26 mouse cellular contexts compared by ENCODE assay signal in genomic region chr12:37774591-37774990, GRCm38 (mm10). TPM values are rescaled to one million over a fixed set of nuclear protein-coding genes. Genes with fewer than 3 reads are reported as not detected.
DNase-seq lines count a peak whose midpoint lies in the region; ATAC-seq and TF ChIP-seq lines count a peak whose summit lies in the region.
"Had no signal": no experiment of that assay in that cellular context is flagged by ENCODE, and none has a peak within 500 bp of the region (broad histone marks: within the 10 kb centered on the region; RNA-seq: fewer than 3 reads in every experiment).

No protein-coding gene starts in this region.

- DNase-seq in hindbrain, embryonic 14.5 days (ENCODE audit: low spot score): no peak
- peak; percentile 3 for DNase-seq in retina, postnatal 1 day
- no peak for DNase-seq in retina, embryonic 14.5 days (ENCODE audit: low spot score)
- peak; percentile 2 for DNase-seq in forebrain, postnatal 0 days
- no peak for DNase-seq in layer of hippocampus, postnatal 25 days (ENCODE audit: extremely low spot score in 1 of 2, low spot score in 1 of 2)
- no peak for DNase-seq in layer of hippocampus, adult 8-10 months (ENCODE audit: low spot score in 2 of 2)
- no peak for DNase-seq in urinary bladder, postnatal 10 days (ENCODE audit: low spot score)
- DNase-seq: cerebellum, adult 8-10 months; gastrocnemius, postnatal 25 days; heart, postnatal 4 days; kidney, postnatal 4 days; lung, adult 2 months; lung, postnatal 36 days; right cerebral cortex, postnatal 25 days; thymus, adult 18-20 months; thymus, postnatal 4 days had no signal

- H3K9ac ChIP-seq in hindbrain, embryonic 12.5 days: no peak overlapping the region
- no peak overlapping the region for H3K9ac ChIP-seq in hindbrain, embryonic 14.5 days
- H3K9ac ChIP-seq in forebrain, postnatal 0 days: no peak overlapping the region
- H3K9ac ChIP-seq: embryonic facial prominence, embryonic 12.5 days; heart, embryonic 15.5 days; intestine, embryonic 15.5 days; limb, embryonic 12.5 days; liver, embryonic 12.5 days had no signal

- no peaks in the 10 kb centered on the region for H3K36me3 ChIP-seq in hindbrain, embryonic 12.5 days
- no peaks in the 10 kb centered on the region for H3K36me3 ChIP-seq in hindbrain, embryonic 14.5 days (replicated peaks; ENCODE audit: control insufficient read depth, insufficient read depth)
- no peaks in the 10 kb centered on the region for H3K36me3 ChIP-seq in forebrain, postnatal 0 days (ENCODE audit: insufficient read depth)
- H3K36me3 ChIP-seq: embryonic facial prominence, embryonic 12.5 days; G1E; heart, embryonic 15.5 days; intestine, embryonic 15.5 days; limb, embryonic 12.5 days; liver, embryonic 12.5 days had no signal

- no peak overlapping the region for H3K27ac ChIP-seq in hindbrain, embryonic 12.5 days
- H3K27ac ChIP-seq in hindbrain, embryonic 14.5 days: no peak overlapping the region
- no peak overlapping the region for H3K27ac ChIP-seq in forebrain, postnatal 0 days (ENCODE audit: low read depth, low read length)
- H3K27ac ChIP-seq: embryonic facial prominence, embryonic 12.5 days; heart, embryonic 15.5 days; intestine, embryonic 15.5 days; limb, embryonic 12.5 days; liver, embryonic 12.5 days had no signal

- H3K4me1 ChIP-seq in hindbrain, embryonic 12.5 days: 0 out of 2 replicates have a peak, but pooled peaks cover 6% of the 10 kb centered on the region
- H3K4me1 ChIP-seq in hindbrain, embryonic 14.5 days (replicated peaks; ENCODE audit: control insufficient read depth, insufficient read depth, low read length): peaks cover 5% of the 10 kb centered on the region
- H3K4me1 ChIP-seq in forebrain, postnatal 0 days (ENCODE audit: insufficient read depth): 0 out of 2 replicates have a peak, but pooled peaks cover 6% of the 10 kb centered on the region
- H3K4me1 ChIP-seq: embryonic facial prominence, embryonic 12.5 days; intestine, embryonic 15.5 days; limb, embryonic 12.5 days; liver, embryonic 12.5 days had no signal

- no peak overlapping the region for H3K4me3 ChIP-seq in hindbrain, embryonic 12.5 days
- no peak overlapping the region for H3K4me3 ChIP-seq in hindbrain, embryonic 14.5 days (replicated peaks; ENCODE audit: low read length)
- no peak overlapping the region for H3K4me3 ChIP-seq in forebrain, postnatal 0 days (ENCODE audit: low read depth, low read length)
- H3K4me3 ChIP-seq: embryonic facial prominence, embryonic 12.5 days; erythroblast, embryonic 14.5 days; heart, embryonic 15.5 days; intestine, embryonic 15.5 days; limb, embryonic 12.5 days; liver, embryonic 12.5 days had no signal

- H3K27me3 ChIP-seq in hindbrain, embryonic 12.5 days: no peaks in the 10 kb centered on the region
- H3K27me3 ChIP-seq in hindbrain, embryonic 14.5 days (ENCODE audit: control insufficient read depth, insufficient read depth, low read length): no peaks in the 10 kb centered on the region
- H3K27me3 ChIP-seq in forebrain, postnatal 0 days (ENCODE audit: insufficient read depth, low read length): no peaks in the 10 kb centered on the region
- H3K27me3 ChIP-seq: embryonic facial prominence, embryonic 12.5 days; heart, embryonic 15.5 days; intestine, embryonic 15.5 days; limb, embryonic 12.5 days; liver, embryonic 12.5 days had no signal

- H3K4me2 ChIP-seq in hindbrain, embryonic 12.5 days (replicated peaks): no peak overlapping the region
- H3K4me2 ChIP-seq in hindbrain, embryonic 14.5 days (replicated peaks): no peak overlapping the region
- no peak overlapping the region for H3K4me2 ChIP-seq in forebrain, postnatal 0 days (ENCODE audit: low read depth)
- H3K4me2 ChIP-seq: liver, embryonic 12.5 days had no signal

- 0 out of 2 replicates have a peak, but pooled peaks have one; percentile 35 for ATAC-seq in hindbrain, embryonic 12.5 days (ENCODE audit: low FRiP score)
- no peak for ATAC-seq in hindbrain, embryonic 14.5 days (ENCODE audit: low FRiP score)
- no peak for ATAC-seq in forebrain, postnatal 0 days
- ATAC-seq: intestine, embryonic 15.5 days; liver, embryonic 12.5 days had no signal

- no peak for TF ChIP-seq CTCF in forebrain, postnatal 0 days (IDR thresholded peaks at IDR 0.05; ENCODE audit: low read depth)

- H3K9me3 ChIP-seq in hindbrain, embryonic 12.5 days (replicated peaks): no peaks in the 10 kb centered on the region
- no peaks in the 10 kb centered on the region for H3K9me3 ChIP-seq in hindbrain, embryonic 14.5 days (ENCODE audit: control insufficient read depth, low read length)
- no peaks in the 10 kb centered on the region for H3K9me3 ChIP-seq in forebrain, postnatal 0 days (ENCODE audit: low read length)
- H3K9me3 ChIP-seq: embryonic facial prominence, embryonic 12.5 days; heart, embryonic 15.5 days; intestine, embryonic 15.5 days; limb, embryonic 12.5 days; liver, embryonic 12.5 days had no signal

- WGBS in hindbrain, embryonic 12.5 days: 37% methylated on average over 2 of the region's 2 CpGs
- 38% methylated on average over 2 of the region's 2 CpGs for WGBS in hindbrain, embryonic 14.5 days
- 15% methylated on average over 2 of the region's 2 CpGs for WGBS in forebrain, postnatal 0 days

RNA-seq across cellular contexts. Expression of gene Dgkb, which starts 42.9 kb away (rescaled TPM):
- 1.4 TPM in 2 replicates for polyA plus RNA-seq in hindbrain, embryonic 12.5 days (2016; fragmentation: Nextera tagmentation; extraction: Ambion mirVana)
- 6.7 and 7.5 TPM in 2 replicates for polyA plus RNA-seq in hindbrain, embryonic 14.5 days (2014; fragmentation: Nextera tagmentation; extraction: Ambion mirVana)
- 8.8 and 13.5 TPM in 2 replicates for total RNA-seq in forebrain, postnatal 0 days (2014; rRNA removed)
- 5.3 and 9.9 TPM in 2 replicates for polyA plus RNA-seq in forebrain, postnatal 0 days (2015; fragmentation: Nextera tagmentation; extraction: Ambion mirVana)
- 100 to 1,000 TPM; 147 to 151 TPM for total RNA-seq in layer of hippocampus, postnatal 25 days (2021)
- total RNA-seq in layer of hippocampus, adult 8-10 months (2022): 100 to 1,000 TPM; 139 to 177 (median 153) TPM
- total RNA-seq: common myeloid progenitor, adult 5-6 weeks; megakaryocyte-erythroid progenitor cell, adult 5-6 weeks had no signal
- polyA plus RNA-seq: erythroblast, embryonic 14.5 days; G1E had no signal

Comparison
In these comparisons a context has a peak if more than half of its experiments do, and no peak if none do; other contexts are left out.
1. DNase-seq: peak in retina, postnatal 1 day (single experiment) and forebrain, postnatal 0 days (single experiment); none in hindbrain, embryonic 14.5 days (single experiment), retina, embryonic 14.5 days (single experiment), layer of hippocampus, postnatal 25 days (0 of 2), layer of hippocampus, adult 8-10 months (0 of 2) and urinary bladder, postnatal 10 days (single experiment).